14 mouse cellular contexts compared by ENCODE assay signal in the genomic region with DNA sequence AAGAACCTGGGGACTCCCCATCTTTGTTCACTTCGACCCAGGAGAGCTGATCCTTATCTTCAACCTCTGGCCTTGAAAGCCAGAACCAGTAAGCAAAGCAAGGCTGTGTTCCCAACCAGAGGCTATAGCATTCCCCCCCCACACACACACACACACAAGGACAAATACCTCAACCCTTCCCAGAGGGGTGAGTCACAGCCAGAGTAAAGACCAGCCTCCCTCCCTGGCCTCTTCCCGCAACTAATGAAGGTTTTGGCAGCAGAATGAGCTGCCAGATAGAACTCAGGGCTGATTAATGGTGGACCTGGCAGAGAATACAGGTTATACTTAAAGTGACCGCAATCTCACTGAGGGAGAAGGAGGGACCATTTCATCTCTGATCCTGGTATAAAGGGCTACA. TPM values are rescaled to one million over a fixed set of nuclear protein-coding genes. Genes with fewer than 3 reads are reported as not detected.
A peak's percentile ranks its signal among the peaks of the same experiment; 100 is the strongest.
DNase-seq lines count a peak whose midpoint lies in the region.
"Had no signal": no experiment of that assay in that cellular context is flagged by ENCODE, and none has a peak within 500 bp of the region (broad histone marks: within the 10 kb centered on the region; RNA-seq: fewer than 3 reads in every experiment).

No protein-coding gene starts in this region.

- no peak overlapping the region for H3K4me3 ChIP-seq in heart, embryonic 10.5 days
- H3K4me3 ChIP-seq: forebrain, embryonic 15.5 days; left cerebral cortex, adult 2 months; midbrain, embryonic 12.5 days; neural tube, embryonic 13.5 days had no signal

- H3K9me3 ChIP-seq in heart, embryonic 10.5 days: no peaks in the 10 kb centered on the region
- H3K9me3 ChIP-seq: forebrain, embryonic 15.5 days; midbrain, embryonic 12.5 days; neural tube, embryonic 13.5 days had no signal

- H3K36me3 ChIP-seq in heart, embryonic 10.5 days: peaks cover 2% of the 10 kb centered on the region; the same call in 1 of the 2 replicates
- H3K36me3 ChIP-seq: forebrain, embryonic 15.5 days; midbrain, embryonic 12.5 days; neural tube, embryonic 13.5 days had no signal

- 44% methylated on average over 3 of the region's 3 CpGs for WGBS in heart, embryonic 10.5 days

- DNase-seq in heart, postnatal 4 days: peak; percentile 42
- DNase-seq in heart, embryonic 10.5 days (ENCODE audit: low spot score): no peak
- peak; percentile 35 for DNase-seq in testis, postnatal 14 days (ENCODE audit: low spot score)
- DNase-seq in testis, postnatal 10 days (ENCODE audit: low spot score): no peak
- peak; percentile 52 for DNase-seq in fat pad, adult 2 months (ENCODE audit: extremely low read depth, low read depth, low spot score)
- no peak for DNase-seq in layer of hippocampus, adult 18-20 months (ENCODE audit: low spot score in 2 of 2)
- no peak for DNase-seq in urinary bladder, postnatal 10 days (ENCODE audit: low spot score)
- no peak for DNase-seq in cerebellum, adult 9-11 months
- DNase-seq: liver; thymus, adult 2 months had no signal

- H3K4me1 ChIP-seq in heart, embryonic 10.5 days: peaks cover 46% of the 10 kb centered on the region

- peaks cover 27% of the 10 kb centered on the region for H3K27me3 ChIP-seq in heart, embryonic 10.5 days (ENCODE audit: insufficient read depth, poor library complexity, severe bottlenecking)
- H3K27me3 ChIP-seq: forebrain, embryonic 15.5 days; neural tube, embryonic 13.5 days had no signal

- H3K27ac ChIP-seq in heart, embryonic 10.5 days: no peak overlapping the region
- H3K27ac ChIP-seq: forebrain, embryonic 15.5 days; left cerebral cortex, adult 2 months; midbrain, embryonic 12.5 days; neural tube, embryonic 13.5 days had no signal

RNA-seq across cellular contexts. Expression of a gene that starts 18.8 kb away (rescaled TPM):
- 100 to 1,000 TPM; 178 to 183 TPM for total RNA-seq in heart, postnatal 4 days (2021)
- polyA plus RNA-seq in heart, embryonic 10.5 days (2016; fragmentation: Nextera tagmentation; extraction: Ambion mirVana): 16.3 and 20.3 TPM in 2 replicates
- total RNA-seq in layer of hippocampus, adult 18-20 months (2021): 100 to 1,000 TPM; 116 to 121 TPM

RNA-seq across cellular contexts. Expression of a gene that starts 24.8 kb away (rescaled TPM):
- total RNA-seq in heart, postnatal 4 days (2021): 10 to 100 TPM; 47.8 to 50.4 TPM
- polyA plus RNA-seq in heart, embryonic 10.5 days (2016; fragmentation: Nextera tagmentation; extraction: Ambion mirVana): 66.3 and 93.4 TPM in 2 replicates
- total RNA-seq in layer of hippocampus, adult 18-20 months (2021): 100 to 1,000 TPM; 110 to 118 TPM

RNA-seq across cellular contexts. Expression of a gene that starts 46.2 kb away (rescaled TPM):
- 1 to 10 TPM; 1.6 to 1.8 TPM for total RNA-seq in heart, postnatal 4 days (2021)
- 0.48 and 0.88 TPM in 2 replicates for polyA plus RNA-seq in heart, embryonic 10.5 days (2016; fragmentation: Nextera tagmentation; extraction: Ambion mirVana)
- 1 to 10 TPM; 1.4 to 2.4 TPM for total RNA-seq in layer of hippocampus, adult 18-20 months (2021)

Comparison
In these comparisons a context has a peak if more than half of its experiments do, and no peak if none do; other contexts are left out.
1. DNase-seq: peak in heart, postnatal 4 days (single experiment), testis, postnatal 14 days (single experiment) and fat pad, adult 2 months (single experiment); none in heart, embryonic 10.5 days (single experiment), testis, postnatal 10 days (single experiment), layer of hippocampus, adult 18-20 months (0 of 2), urinary bladder, postnatal 10 days (single experiment) and cerebellum, adult 9-11 months (single experiment).